Mouse (Mus musculus) embryo, embryonic 9.5 days (tissue): ENCODE measurements around the gene Fads3.

Experiments
- DNase-seq: peaks from one replicate; pipeline ENCODE4 v3.0.0-alpha.2; 2017; ENCODE audit errors: extremely low spot score

The Fads3 gene

DNA sequence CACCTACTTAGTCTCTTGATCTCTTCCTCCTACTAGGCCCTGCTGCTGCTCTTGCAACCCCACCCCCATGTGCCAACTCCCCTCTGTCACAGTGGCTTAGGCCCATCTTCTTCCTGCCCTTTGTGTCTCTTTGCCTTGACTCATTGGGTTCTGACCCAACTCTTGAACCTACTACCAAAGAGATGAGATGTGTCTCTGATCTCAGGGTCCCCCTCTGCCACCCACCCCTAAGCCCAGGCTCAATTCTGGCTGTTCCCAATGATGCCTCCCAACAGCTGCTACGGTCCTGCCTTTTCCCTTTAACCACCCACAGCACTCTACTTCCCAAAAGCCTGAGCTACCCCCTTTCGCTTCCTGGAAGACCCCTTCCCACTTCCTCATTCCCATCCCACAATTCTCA is 19.4 kb upstream of the Fads3 start:
- no peak for DNase-seq

DNA sequence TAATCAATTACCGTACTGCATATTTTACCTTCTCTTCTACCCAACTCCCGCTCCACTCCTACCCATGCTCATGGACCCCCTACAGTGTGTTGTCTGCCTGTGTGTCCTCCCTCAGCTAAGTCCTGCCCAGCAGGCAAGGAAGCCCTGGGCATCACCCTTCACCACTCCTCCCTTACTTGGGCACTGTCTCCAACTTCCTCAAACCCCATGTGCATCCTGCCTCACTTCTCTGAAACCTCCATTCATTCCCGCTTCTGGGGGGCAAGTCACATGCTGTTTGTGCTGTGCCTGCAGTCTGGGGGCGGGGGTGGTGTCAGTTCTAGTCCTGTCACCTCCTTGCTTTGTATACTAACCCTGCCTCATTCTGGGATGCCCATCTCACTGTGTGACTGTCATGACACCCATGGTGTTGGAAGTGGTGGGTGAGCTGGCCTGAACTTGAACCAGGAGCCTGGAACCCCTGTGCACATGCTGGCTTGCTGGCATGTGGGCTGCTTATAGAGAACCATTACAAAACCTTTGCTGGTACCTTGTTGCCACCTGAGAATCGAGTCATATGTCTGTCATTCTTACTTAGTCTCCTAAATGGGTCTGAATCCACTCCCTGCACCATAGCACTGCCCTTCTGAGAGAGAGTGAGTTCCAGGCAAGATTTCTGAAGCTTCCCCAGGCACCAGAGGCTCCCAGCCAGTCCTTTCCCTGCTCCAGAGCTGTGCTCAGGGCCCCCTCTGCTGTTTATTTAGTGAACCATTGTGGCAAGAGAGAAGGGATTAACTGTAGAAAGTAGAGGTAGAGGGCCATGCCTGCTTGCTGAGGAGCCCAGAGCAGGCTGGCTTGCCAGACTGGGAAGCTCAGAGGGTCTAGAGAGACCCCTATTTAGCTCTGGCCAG is 18.7 kb upstream of the Fads3 start:
- peak; percentile 41 for DNase-seq

DNA sequence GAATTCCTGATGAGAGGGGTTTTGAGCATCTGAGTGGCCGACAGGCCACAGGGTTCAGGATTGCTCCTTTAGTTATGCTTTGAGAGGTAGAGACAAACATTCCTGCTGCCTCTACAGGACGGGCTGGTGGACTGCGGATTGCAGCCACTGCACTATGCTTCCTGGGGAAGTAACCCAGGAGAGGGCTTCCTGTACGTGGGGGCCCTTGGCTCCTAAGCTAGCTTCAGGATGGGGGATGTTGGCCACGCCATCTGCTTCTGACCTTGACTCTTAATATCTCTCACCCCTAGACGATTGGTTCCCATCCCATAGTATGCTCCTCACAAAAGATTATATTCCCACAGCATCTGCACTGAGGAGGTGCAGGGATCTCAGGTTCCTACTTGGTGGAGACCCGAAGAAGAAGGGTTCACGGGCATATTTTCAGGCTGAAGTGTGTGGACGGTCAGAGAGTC is 18.0 kb upstream of the Fads3 start:
- DNase-seq: no peak

DNA sequence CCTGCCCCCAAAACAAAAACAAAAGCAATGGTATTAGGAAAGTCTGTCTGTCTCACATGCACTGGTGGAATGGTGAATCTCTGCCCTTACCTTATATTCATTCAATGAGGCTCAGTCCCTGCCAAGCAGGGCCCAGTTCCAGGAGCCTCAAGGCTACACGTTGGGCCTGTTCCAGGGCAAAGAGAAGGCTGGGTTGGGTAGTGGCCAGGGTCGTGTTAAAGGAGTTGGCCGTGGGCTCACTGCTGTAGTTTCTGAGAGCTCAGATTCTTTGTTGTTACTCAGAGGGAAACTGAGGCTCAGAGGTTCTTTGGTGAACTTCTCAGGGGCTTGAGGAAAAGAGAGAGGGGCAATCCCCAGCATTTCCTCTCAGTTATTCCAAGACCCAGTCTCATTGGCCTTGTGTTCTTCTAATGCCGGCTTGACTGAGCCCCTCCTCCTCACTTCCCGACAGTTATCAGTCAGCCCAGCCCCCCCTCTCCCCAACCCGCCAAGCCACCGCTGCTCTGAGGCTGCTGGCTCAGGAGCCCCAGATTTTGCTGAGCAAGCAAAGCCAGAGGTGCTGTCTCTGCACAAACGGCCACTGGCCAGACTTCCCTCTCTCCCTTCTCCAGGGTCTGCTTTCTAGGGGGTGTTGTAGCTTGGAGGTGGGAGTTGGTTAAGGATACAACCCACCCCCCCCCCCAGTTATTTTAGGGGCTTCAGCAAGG is 16.0 kb upstream of the Fads3 start:
- peak; percentile 52 for DNase-seq

DNA sequence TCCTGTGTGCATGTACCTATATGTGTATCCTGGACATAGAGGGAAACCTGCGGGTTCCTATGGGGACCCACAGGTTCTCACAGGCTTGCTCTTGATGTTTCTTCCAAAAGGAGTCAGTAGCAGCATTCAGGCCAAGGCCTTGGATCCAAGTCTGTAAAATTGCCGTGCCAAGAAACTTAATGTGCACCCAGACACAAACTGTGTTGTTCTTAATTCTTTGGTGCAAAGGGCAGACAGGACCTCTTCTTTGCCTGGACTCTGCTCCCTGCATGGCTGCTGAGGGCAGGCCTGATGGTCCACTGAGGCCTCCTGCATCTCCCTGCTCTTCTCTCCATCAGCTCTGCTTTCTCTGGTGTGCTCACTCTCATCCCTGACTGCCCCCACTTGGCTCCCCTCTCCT is 11.6 kb upstream of the Fads3 start:
- DNase-seq: no peak

DNA sequence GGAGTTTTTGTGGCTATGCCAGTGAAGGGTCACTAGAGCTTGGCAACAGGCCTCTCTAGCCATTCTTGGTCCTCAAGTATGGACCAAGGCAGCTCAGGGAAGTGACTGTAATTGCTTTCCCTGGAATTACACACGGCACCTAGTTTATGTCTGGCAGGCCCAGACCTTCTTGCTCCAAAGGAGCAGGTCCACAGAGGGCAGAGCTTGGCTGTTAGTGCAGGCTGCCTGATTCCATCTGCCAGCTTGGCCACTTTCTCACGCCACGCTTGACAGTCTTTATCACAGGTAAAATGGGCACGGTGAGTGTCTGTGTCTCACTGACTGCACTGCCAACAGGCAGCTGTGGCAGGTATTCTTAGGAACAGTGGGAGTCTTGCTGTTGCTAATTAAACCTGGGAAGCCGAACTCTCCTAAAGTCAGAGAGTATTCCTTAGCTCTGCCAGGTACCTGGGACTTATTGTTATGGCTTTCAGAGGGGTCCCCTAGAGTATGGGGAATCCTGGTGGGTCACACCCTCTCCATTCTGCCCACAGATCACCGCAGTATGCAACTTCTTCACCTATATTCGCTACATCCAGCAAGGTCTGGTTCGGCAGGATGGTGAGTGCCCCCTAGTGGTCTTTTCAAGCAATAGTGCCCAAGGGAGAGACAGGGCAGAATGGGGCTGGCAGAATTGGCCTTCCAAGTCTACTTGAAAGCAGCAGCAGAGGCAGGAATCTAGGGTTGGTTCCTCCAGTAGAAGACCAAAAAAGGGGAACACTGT is 8.0 kb upstream of the Fads3 start:
- peak; percentile 63 for DNase-seq

DNA sequence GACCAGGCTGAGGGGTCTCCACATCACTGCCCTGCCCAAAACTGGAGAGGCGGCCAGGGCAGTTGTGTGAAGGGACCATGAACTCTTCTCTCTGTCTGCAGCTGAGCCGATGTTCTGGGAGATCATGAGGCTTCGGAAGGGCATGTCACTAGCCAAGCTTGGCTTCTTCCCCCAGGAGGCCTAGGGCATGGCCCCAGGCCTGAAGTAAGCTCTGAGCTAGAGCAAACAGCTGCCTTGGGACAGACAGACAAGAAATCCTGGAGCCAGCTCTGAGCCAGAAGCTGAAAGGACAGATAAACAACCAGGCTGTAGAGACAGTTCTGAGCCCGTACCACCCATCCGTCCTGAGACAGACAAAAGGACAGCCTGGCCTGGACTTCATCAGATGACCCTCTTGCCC is 7.0 kb upstream of the Fads3 start:
- DNase-seq: no peak

DNA sequence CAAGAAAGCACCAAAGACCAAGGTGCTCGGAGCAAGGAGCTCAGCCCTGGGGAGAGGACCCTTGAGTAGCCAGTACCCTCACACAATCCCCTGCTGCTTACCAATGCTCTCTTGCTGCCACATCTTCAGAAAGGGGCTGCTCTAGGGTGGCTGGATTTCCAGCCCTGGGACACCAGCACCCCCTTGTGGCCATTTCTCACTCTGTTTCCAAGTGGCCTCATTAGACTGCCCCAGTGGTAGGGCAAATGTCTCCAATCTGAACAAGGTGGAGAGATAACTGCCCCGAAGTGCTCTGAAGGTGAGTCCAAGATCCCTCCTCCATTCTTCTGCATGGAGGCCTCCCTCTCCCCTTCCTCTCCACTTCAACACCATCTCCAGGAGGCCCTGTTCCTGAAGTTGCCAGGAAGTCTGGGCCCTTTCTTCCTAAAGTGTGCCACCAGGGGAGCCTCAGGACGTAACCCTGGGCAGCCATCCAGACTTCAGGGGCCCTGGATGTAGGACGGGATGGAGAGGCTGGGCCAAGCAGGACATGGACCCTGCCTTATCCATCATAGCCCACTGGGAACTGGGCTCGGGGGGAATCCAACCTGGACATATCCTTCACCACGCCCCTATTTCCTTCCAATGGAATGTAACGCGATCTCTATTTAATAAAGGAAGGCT is 6.5 kb upstream of the Fads3 start:
- DNase-seq: peak; percentile 80

DNA sequence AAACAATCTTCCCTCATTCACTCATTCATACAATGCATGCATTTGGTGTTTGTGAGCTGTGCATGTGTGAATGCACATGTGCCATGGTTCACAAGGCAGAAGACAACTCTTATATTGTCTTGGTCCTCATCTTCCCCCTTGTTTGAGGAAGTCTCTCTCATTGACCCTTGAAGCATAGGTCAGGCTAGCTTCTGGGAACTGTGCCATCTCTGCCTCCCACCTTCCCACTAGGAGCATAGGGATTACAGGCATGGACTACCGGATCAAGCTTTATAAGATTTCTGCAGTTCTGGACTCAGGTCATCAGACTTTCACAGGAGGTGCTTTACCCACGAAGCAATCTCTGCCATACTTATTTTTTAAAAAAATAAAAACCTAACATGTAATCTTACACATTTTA is 3.8 kb upstream of the Fads3 start:
- no peak for DNase-seq

DNA sequence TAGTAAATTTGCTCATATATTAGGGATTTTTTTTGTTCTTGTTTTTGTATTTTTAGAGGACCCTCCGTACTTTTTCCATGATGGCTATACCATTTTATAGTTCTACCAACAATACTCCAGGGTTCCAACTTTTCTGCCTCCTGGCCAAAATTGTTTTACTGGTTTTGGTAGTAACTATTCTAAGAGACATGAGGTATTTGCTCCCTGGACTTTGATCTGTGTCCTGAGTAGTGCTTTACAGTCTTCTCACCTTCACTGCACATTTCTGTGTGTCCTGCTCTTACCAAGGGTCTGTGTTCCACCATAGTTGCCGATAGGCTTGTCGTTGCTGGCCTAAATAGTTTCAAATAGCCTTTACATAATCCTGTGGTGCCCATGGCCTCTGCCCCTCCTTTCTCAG is 3.0 kb upstream of the Fads3 start:
- no peak for DNase-seq

DNA sequence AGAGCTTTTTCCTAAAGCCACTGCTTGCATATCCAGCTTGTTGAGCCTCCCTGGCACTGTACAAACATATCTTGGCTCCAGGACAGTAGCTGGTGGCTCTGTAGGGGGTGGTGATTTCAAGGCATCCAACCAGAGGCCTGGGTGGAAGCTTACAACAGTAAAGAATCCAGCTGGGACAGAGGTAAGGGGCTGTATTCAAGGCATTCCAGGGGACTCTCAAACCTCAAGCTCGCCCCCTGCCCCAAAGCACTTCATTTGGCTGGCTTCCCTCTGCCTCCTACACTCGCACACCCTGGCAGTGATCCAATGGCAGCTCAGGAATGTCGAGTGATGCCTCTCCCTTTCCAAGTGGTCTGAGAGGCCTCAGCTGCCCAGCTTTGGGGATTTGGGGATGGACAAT is 2.5 kb upstream of the Fads3 start:
- no peak for DNase-seq

DNA sequence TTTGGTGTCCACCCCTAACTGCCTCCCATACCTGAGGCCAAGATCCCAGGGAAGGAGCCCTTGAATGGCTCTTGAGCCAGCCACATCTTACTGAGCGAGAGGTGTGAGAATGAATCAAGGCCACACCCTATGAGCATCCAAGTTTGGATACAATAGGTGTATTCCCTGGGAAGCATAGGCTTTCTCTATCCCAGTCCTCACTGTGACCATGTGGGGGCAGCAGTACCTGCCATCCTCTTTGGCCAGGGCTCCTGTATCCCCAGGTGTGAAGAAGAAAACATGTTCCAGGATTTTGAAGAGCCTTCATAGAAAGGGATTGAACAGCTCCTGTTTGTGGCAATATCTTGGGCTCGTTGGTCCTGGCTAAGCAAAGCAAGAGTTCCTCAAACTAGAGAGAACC is 1.8 kb upstream of the Fads3 start:
- no peak for DNase-seq

DNA sequence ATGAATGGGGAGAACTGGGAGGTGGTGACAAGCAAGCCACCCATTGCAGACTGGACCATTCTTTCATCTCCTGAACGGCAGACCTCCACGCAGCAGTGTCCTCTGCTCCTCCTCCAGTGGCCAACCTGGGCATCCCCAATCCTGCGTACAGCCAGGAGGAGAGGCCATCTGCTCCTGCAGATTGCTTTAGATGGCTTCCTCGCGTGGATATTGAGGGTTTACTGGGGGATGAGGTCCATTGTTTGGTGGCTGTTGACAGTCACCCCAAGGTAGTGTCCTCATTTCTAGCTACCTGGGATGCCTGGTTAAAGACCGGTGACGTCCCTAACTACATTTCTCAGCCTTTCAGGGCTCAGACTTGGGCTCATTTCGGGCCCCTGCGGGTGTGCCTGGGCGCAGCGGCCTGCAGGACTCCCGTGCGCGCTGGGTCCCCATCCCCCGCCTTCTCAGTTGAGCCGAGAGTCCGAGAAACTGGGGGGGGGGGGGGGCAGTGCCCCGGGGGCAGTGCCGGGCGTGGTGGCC is 442 bp upstream of the Fads3 start:
- DNase-seq: peak; percentile 82

DNA sequence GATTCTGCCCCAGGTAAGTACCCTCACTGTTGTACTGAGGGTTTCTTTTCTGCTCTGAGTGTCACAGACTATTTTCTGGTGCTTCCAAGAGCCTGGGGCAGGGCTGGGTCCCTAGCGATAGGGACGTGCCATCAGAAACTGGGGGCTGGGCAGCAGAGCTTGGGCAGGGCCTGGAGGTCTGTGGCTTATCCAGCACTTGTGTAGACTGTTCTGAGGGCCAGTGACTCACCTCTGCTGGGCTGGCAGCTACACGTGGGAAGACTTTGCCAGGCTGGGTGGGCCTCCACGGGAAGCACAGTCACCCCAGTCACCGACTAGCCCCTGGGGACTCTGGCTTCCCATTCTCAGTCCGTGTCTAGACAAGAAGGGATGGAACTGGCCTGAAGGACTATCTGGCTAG is 863 bp downstream of the Fads3 start:
- DNase-seq: no peak

DNA sequence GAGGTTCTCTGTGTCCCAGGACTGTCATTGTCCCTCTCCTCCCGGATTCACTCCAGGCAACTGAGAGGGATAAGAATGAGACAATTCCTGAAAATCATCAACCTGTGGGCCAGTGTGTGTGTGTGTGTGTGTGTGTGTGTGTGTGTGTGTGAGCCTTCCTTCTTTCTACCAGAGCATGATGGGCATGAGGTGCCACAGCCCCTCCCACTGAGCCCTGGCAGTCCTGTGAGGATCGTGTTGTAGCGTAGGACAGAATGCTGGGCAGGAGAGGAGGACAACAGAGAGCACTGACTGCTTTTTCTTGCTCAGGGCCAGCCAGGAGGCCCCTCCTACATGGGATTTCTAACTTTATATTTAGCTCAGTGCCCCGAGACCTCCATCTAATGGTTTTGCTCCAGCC is 1.4 kb downstream of the Fads3 start:
- DNase-seq: no peak

DNA sequence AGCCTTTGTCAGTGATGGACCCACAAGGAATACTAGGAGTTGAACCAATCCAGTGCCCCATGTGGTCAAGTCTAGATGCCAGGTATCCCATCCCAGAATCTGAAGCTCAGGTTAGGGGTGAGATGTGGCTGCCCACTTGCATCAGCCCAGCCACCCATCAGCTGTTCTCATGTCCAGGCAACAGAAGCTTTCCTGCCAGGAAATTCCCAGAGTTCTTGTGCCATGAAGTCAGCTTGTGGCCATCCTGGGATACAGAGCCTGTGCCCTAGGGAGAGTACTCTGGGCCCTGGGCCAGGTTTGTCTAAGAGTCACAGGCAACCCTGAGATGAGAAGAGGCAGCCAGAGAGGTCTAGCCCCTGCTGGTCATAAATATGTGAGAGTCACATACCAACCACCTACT is 2.3 kb downstream of the Fads3 start:
- DNase-seq: no peak

DNA sequence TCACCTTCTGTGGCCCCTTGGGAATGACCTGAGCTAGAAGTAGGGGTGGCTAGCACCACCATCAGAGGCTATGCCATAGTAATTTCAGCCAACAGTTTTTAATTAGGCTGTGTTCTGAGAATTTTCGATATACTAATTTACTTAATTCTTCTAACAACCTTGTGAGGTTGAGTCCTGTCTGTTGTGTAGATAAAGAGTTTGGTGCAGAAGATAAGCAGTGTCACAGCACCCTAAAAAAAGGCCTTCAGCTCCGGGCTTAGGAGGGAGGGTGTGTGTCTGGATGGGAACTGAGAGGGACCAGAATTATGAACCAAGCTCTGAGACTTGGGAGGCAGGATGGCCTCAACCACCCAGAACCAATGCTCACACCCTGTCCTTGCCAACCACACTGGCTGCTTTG is 4.3 kb downstream of the Fads3 start:
- DNase-seq: no peak

DNA sequence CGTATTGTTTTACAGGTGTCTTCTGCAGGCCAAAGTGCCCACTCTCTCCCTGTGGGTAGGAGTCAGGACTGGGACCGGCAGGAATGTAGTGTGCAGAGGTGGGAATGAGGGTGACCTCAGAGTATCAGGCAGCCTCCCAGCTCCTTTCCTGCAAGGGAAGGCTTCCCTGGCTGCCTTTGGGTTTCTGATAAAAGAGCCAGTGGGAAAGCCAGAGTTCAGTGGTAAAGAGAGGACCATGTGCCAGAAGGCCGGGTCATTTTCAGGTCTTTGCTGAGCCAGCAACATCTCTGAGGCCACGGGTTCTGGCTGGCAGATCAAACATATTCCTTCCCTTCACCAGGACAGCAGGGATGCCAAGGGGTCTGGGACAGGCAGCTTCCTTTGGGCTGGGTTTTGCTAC is 5.0 kb downstream of the Fads3 start:
- DNase-seq: no peak

DNA sequence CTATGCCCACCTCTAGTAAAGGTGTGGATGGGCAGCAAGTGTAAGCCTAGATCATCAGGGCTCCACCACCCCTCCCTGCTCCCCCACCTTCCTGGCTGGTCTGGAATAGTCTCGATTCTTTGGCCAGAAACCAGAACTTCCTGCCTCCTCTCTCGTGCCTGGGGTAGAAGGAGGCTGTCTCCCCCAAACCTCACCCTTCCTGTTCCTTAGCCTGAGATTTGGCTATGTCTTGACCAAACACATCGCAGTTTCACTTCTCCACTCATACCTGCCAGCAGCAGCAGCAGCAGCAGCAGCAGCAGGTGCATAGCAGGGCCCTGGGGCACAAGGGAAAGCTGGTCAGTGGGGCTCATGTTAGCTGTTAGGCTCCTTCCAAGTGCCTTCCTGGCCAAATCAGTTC is 5.6 kb downstream of the Fads3 start:
- no peak for DNase-seq

DNA sequence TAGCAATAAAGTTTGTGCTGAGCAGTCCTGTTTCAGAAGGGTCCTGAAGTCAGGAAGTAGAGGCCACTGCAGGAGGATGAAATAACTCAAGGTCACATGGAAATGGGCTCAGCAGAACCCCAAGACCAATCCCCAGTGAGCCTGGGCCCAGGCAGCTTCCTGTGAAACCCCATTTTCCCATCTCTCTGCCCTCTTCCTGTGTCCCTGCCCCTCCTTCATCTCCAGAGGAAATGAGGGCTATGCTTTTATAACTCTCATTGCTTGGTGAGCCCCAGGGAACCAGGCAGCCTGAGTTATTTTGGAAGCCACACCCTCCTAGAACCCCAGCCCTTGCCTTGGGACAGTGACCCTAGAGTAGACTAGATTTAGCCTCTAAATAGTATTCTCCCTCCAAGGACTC is 8.2 kb downstream of the Fads3 start:
- no peak for DNase-seq

DNA sequence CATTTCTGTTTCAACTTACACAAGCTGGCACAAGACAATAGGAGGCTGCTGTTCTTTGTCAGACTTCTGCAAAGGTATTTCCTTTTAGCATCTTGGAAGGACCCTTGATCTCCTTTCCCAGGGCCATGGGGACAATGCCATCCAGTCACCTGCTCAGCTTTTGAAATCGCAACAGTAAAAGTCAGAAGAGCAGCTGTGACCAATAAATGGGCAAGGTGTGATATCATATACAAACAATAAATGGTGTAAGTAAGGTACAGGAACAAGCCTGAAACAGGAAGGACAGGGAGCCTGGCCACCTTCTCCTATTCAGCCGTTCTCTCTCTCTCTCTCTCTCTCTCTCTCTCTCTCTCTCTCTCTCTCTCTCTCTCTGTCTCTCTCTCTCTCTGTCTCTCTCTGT is 9.1 kb downstream of the Fads3 start:
- DNase-seq: no peak

DNA sequence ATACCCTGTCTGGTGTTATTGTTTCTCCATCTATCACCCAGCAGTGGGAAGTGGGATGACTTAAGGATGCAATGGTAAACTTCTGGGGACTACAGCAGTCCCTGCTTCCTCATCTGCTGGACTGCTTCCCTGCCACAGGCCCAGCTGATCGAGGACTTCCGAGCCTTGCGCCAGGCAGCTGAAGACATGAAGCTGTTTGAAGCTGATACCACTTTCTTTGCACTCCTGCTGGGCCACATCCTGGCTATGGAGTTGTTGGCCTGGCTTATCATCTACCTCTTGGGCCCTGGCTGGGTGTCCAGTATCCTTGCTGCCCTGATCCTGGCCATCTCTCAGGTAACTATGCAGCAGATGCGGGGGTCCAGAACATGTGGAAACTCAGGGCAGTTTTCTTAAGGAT is 11.3 kb downstream of the Fads3 start:
- no peak for DNase-seq
